Comparison of ENCODE assay signal across 8 mouse cellular contexts in the genomic region with DNA sequence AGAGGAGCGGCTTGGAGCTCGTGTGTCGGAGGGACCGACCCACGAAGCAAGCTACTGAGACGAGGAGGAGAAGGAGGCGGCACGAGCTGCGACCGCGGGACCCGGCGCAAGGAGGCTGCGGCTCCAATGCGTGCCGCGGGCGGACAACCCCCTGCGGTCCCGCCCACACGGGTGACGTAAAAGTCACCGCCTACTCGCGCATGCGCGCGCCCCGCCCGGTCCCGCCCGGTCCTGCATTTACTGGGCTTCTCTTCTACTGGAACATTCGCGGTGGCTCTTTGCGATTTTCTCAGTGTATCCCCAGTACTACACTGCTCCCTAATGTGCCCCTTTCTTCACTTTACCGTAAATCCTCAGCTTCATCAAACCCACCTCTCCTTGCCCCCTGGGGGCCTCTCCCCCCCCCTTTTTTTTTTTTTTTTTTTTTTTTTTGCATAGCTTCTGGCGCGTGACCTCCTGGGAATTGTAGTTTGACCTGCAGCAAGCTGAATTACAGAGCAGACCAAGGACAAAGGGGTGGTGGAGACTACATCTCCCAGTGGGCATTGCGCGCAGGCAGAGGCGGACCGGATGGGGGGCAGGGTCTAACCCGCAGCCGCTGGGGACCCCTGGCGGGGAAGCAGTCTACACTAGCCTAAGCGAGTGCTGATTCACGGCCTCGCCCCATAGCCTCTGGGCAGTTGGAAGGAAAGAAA. TPM values are rescaled to one million over a fixed set of nuclear protein-coding genes. Genes with fewer than 3 reads are reported as not detected.
DNase-seq lines count a peak whose midpoint lies in the region; ATAC-seq lines count a peak whose summit lies in the region.

A gene (minus strand): TSS at position 136 of the 695 bp plus-strand sequence.

- no peaks in the 10 kb centered on the region for H3K9me3 ChIP-seq in heart, embryonic 10.5 days
- no peaks in the 10 kb centered on the region for H3K9me3 ChIP-seq in kidney, embryonic 15.5 days (replicated peaks)

- DNase-seq in B cell, adult 2 months: peak; percentile 99 to 100
- DNase-seq in brain, adult 2 months (ENCODE audit: low read depth, low spot score): peak; percentile 100
- DNase-seq in heart, embryonic 10.5 days (ENCODE audit: low spot score): peak; percentile 99
- DNase-seq in liver: peak; percentile 97
- peak; percentile 98 to 99 for DNase-seq in spleen, postnatal 4 days (ENCODE audit: low spot score in 2 of 2)

- under 1% methylated on average over 48 of the region's 48 CpGs for WGBS in heart, embryonic 10.5 days
- under 1% methylated on average over 48 of the region's 48 CpGs for WGBS in kidney, embryonic 15.5 days

- H3K27me3 ChIP-seq in heart, embryonic 10.5 days (ENCODE audit: insufficient read depth, poor library complexity, severe bottlenecking): no peaks in the 10 kb centered on the region
- H3K27me3 ChIP-seq in kidney, embryonic 15.5 days: no peaks in the 10 kb centered on the region

- H3K4me2 ChIP-seq in kidney, embryonic 15.5 days: peak within 1 kb of the TSS; percentile 64

- H3K4me3 ChIP-seq in heart, embryonic 10.5 days: peak within 1 kb of the TSS; percentile 86
- peak within 1 kb of the TSS; percentile 97 for H3K4me3 ChIP-seq in kidney, embryonic 15.5 days (replicated peaks)

- H3K36me3 ChIP-seq in heart, embryonic 10.5 days: peaks cover 28% of the 10 kb centered on the region
- H3K36me3 ChIP-seq in kidney, embryonic 15.5 days: peaks cover 29% of the 10 kb centered on the region

- peaks cover 21% of the 10 kb centered on the region for H3K4me1 ChIP-seq in heart, embryonic 10.5 days
- H3K4me1 ChIP-seq in kidney, embryonic 15.5 days: peaks cover 23% of the 10 kb centered on the region

- H3K27ac ChIP-seq in heart, embryonic 10.5 days: peak within 1 kb of the TSS; percentile 97
- peak within 1 kb of the TSS; percentile 98 for H3K27ac ChIP-seq in kidney, embryonic 15.5 days

- H3K9ac ChIP-seq in kidney, embryonic 15.5 days: peak within 1 kb of the TSS; percentile 93

- ATAC-seq in erythroblast, adult 5-6 weeks (replicated peaks; ENCODE audit: low FRiP score, poor library complexity, severe bottlenecking): peak; percentile 88
- peak; percentile 97 for ATAC-seq in kidney, embryonic 15.5 days (replicated peaks; ENCODE audit: low FRiP score)
- peak; percentile 94 for ATAC-seq in monocyte, adult 5-6 weeks (replicated peaks; ENCODE audit: insufficient number of reproducible peaks, low FRiP score, low TSS enrichment, poor library complexity, severe bottlenecking)

RNA-seq across cellular contexts. Expression of the gene that starts here (rescaled TPM):
- total RNA-seq in erythroblast, adult 5-6 weeks (2015; ENCODE audit: low replicate concordance): 14.8 and 40.5 TPM in 2 replicates
- total RNA-seq in erythroblast, adult 5-6 weeks (2017; ENCODE audit: low replicate concordance): 17.3 and 17.9 TPM in 2 replicates
- polyA plus RNA-seq in heart, embryonic 10.5 days (2016; fragmentation: Nextera tagmentation; extraction: Ambion mirVana): 202 and 227 TPM in 2 replicates
- polyA plus RNA-seq in kidney, embryonic 15.5 days (2015; fragmentation: Nextera tagmentation; extraction: Ambion mirVana): 179 and 189 TPM in 2 replicates
- total RNA-seq in monocyte, adult 5-6 weeks (2017): 86.4 to 119 TPM (median 100 TPM) in 3 replicates

Comparison
In these comparisons a context has a peak if more than half of its experiments do, and no peak if none do; other contexts are left out.
1. Peak in every context shown above with its lines: DNase-seq, ATAC-seq, H3K4me3 ChIP-seq and H3K27ac ChIP-seq.